Mouse (Mus musculus) E14TG2a.4 (cell line): Measurements from ENCODE around the gene Serinc5.

ENCODE experiments used
- H3K27me3 ChIP-seq: 2 replicates; pipeline ENCODE4 v1.6.1; 2014; ENCODE audit warnings: low read length, control low read depth; ENCODE audit not compliant: insufficient read depth
- H3K36me3 ChIP-seq: 2 replicates; pipeline ENCODE4 v1.6.1; 2014; ENCODE audit warnings: low read length, control low read depth; ENCODE audit not compliant: insufficient read depth
- H3K4me1 ChIP-seq: replicated peaks from 2 replicates; pipeline ENCODE4 v1.6.1; 2014; ENCODE audit warnings: low read depth, low read length, control low read depth
- H3K4me3 ChIP-seq: replicated peaks from 2 replicates; pipeline ENCODE4 v1.5.1; 2014; ENCODE audit warnings: mild to moderate bottlenecking, low read length
- H3K9me3 ChIP-seq: 2 replicates; pipeline ENCODE4 v1.6.1; 2014; ENCODE audit warnings: low read length, control low read depth
- CTCF ChIP-seq: conservative IDR thresholded peaks from 2 replicates; pipeline ENCODE4 v1.5.1; 2014; ENCODE audit warnings: low read length
- NANOG ChIP-seq: IDR thresholded peaks from 2 replicates; pipeline ENCODE4 v1.6.1; 2014; ENCODE audit warnings: borderline replicate concordance, low read length, mixed read lengths
- POU5F1 ChIP-seq: IDR thresholded peaks from 2 replicates; pipeline ENCODE4 v1.6.1; 2014; ENCODE audit warnings: low read length, borderline replicate concordance

Gene Serinc5

GRCm38 (mm10) chr13:92707941-92708340 is 97.0 kb downstream of the Serinc5 start:
- 0 out of 2 replicates have a peak, but pooled peaks cover 2% of the 10 kb centered on the region for H3K27me3 ChIP-seq
- no peak overlapping the region for H3K4me3 ChIP-seq
- peaks cover 19% of the 10 kb centered on the region; the same call in 1 of the 2 replicates for H3K36me3 ChIP-seq
- H3K9me3 ChIP-seq, result 0 out of 2 replicates have a peak, but pooled peaks cover 3% of the 10 kb centered on the region
- TF ChIP-seq POU5F1 (no peak), CTCF (no peak), NANOG (no peak)
- peaks cover 40% of the 10 kb centered on the region for H3K4me1 ChIP-seq

GRCm38 (mm10) chr13:92708466-92708865 is 97.6 kb downstream of the Serinc5 start:
- TF ChIP-seq NANOG (no peak), CTCF (no peak), POU5F1 (no peak)
- H3K27me3 ChIP-seq, result 0 out of 2 replicates have a peak, but pooled peaks cover 2% of the 10 kb centered on the region
- peaks cover 19% of the 10 kb centered on the region; the same call in 1 of the 2 replicates for H3K36me3 ChIP-seq
- 0 out of 2 replicates have a peak, but pooled peaks cover 3% of the 10 kb centered on the region for H3K9me3 ChIP-seq
- H3K4me1 ChIP-seq, result peaks cover 34% of the 10 kb centered on the region
- H3K4me3 ChIP-seq, result no peak overlapping the region

GRCm38 (mm10) chr13:92709535-92709934 is 98.6 kb downstream of the Serinc5 start:
- 0 out of 2 replicates have a peak, but pooled peaks cover 3% of the 10 kb centered on the region for H3K9me3 ChIP-seq
- no peak overlapping the region for H3K4me3 ChIP-seq
- no peak for TF ChIP-seq POU5F1
- TF ChIP-seq CTCF, result no peak
- TF ChIP-seq NANOG, result no peak

GRCm38 (mm10) chr13:92710361-92710760 is 99.5 kb downstream of the Serinc5 start:
- TF ChIP-seq NANOG (no peak), POU5F1 (no peak), CTCF (no peak)
- Histone ChIP-seq H3K9me3 (no peaks in the 10 kb centered on the region), H3K27me3 (0 out of 2 replicates have a peak, but pooled peaks cover 2% of the 10 kb centered on the region), H3K36me3 (peaks cover 19% of the 10 kb centered on the region; the same call in 1 of the 2 replicates), H3K4me1 (peaks cover 26% of the 10 kb centered on the region), H3K4me3 (no peak overlapping the region)

More at GRCm38 (mm10) chr13:92709535-92709934, 98.6 kb downstream of the Serinc5 start:
- Histone ChIP-seq H3K36me3 (peaks cover 19% of the 10 kb centered on the region; the same call in 1 of the 2 replicates), H3K4me1 (peaks cover 26% of the 10 kb centered on the region), H3K27me3 (0 out of 2 replicates have a peak, but pooled peaks cover 2% of the 10 kb centered on the region)

GRCm38 (mm10) chr13:92711821-92712220 is 100.9 kb downstream of the Serinc5 start:
- no peak overlapping the region for H3K4me3 ChIP-seq
- no peak for TF ChIP-seq CTCF
- H3K4me1 ChIP-seq, result peaks cover 26% of the 10 kb centered on the region
- peaks cover 7% of the 10 kb centered on the region; the same call in 1 of the 2 replicates for H3K36me3 ChIP-seq
- H3K9me3 ChIP-seq, result no peaks in the 10 kb centered on the region
- H3K27me3 ChIP-seq, result no peaks in the 10 kb centered on the region

- Histone ChIP-seq H3K4me3 (no peak overlapping the region), H3K9me3 (no peaks in the 10 kb centered on the region)
These were observed 101.7 kb downstream of the Serinc5 start for GRCm38 (mm10) chr13:92712619-92713018.

GRCm38 (mm10) chr13:92717851-92718665 is 107.2 kb downstream of the Serinc5 start:
- H3K9me3 ChIP-seq, result no peaks in the 10 kb centered on the region
- no peaks in the 10 kb centered on the region for H3K36me3 ChIP-seq
- no peak overlapping the region for H3K4me3 ChIP-seq
- TF ChIP-seq NANOG, result no peak
- TF ChIP-seq CTCF, result no peak
- no peak for TF ChIP-seq POU5F1
- H3K27me3 ChIP-seq, result no peaks in the 10 kb centered on the region
- no peaks in the 10 kb centered on the region for H3K4me1 ChIP-seq

More at GRCm38 (mm10) chr13:92712619-92713018, 101.7 kb downstream of the Serinc5 start:
- TF ChIP-seq POU5F1, result no peak
- TF ChIP-seq CTCF, result no peak
- TF ChIP-seq NANOG, result no peak
- Histone ChIP-seq H3K27me3 (no peaks in the 10 kb centered on the region), H3K36me3 (peaks cover 6% of the 10 kb centered on the region; the same call in 1 of the 2 replicates), H3K4me1 (peaks cover 26% of the 10 kb centered on the region)

GRCm38 (mm10) chr13:92721006-92721405 is 110.1 kb downstream of the Serinc5 start:
- Histone ChIP-seq H3K9me3 (no peaks in the 10 kb centered on the region), H3K4me3 (no peak overlapping the region), H3K4me1 (no peaks in the 10 kb centered on the region), H3K36me3 (no peaks in the 10 kb centered on the region), H3K27me3 (no peaks in the 10 kb centered on the region)
- TF ChIP-seq CTCF, result no peak
- no peak for TF ChIP-seq NANOG
- no peak for TF ChIP-seq POU5F1

- H3K4me1 ChIP-seq, result no peaks in the 10 kb centered on the region
- TF ChIP-seq CTCF (no peak), NANOG (no peak), POU5F1 (no peak)
- no peaks in the 10 kb centered on the region for H3K36me3 ChIP-seq
- no peak overlapping the region for H3K4me3 ChIP-seq
- no peaks in the 10 kb centered on the region for H3K27me3 ChIP-seq
- no peaks in the 10 kb centered on the region for H3K9me3 ChIP-seq
These were observed 111.5 kb downstream of the Serinc5 start for GRCm38 (mm10) chr13:92722389-92722788.
